12 mouse cellular contexts compared by ENCODE assay signal in the genomic region with DNA sequence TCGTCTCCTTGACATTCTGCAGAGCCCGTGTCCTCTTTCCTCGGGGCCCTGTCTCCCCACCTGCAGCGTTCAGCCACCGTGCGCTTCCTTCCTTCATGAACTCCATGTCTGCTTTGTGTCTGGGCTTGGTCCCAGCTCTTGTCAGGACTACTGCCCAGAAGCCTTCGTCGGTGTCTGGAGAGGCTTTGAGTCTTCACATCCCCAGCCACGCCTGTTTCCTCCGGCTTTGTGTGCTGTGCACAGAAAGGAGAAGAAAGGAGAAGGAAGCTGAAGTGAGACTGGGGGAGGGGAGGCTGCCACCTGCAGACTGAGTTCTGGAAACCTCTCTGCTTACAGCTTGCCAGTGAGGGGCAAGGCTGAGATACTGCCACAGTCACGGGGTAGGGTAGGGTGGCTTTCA.
DNase-seq lines count a peak whose midpoint lies in the region; ATAC-seq and TF ChIP-seq lines count a peak whose summit lies in the region.
"Had no signal": no experiment of that assay in that cellular context is flagged by ENCODE, and none has a peak within 500 bp of the region (broad histone marks: within the 10 kb centered on the region; RNA-seq: fewer than 3 reads in every experiment).

No protein-coding gene starts in this region.

- H3K36me3 ChIP-seq in liver, postnatal 0 days (replicated peaks; ENCODE audit: insufficient read depth, low read length) = no peaks in the 10 kb centered on the region
- no peaks in the 10 kb centered on the region for H3K36me3 ChIP-seq in liver, embryonic 12.5 days
- no peaks in the 10 kb centered on the region for H3K36me3 ChIP-seq in embryonic facial prominence, embryonic 14.5 days (ENCODE audit: control insufficient read depth, insufficient read depth, low read length)
- H3K36me3 ChIP-seq: liver, embryonic 15.5 days had no signal

- H3K4me1 ChIP-seq in liver, postnatal 0 days (ENCODE audit: insufficient read depth) = no peaks in the 10 kb centered on the region
- H3K4me1 ChIP-seq in liver, embryonic 12.5 days = no peaks in the 10 kb centered on the region
- peaks cover 10% of the 10 kb centered on the region for H3K4me1 ChIP-seq in embryonic facial prominence, embryonic 14.5 days (ENCODE audit: control insufficient read depth, insufficient read depth, low read length)
- H3K4me1 ChIP-seq: liver, embryonic 15.5 days had no signal

- intact Hi-C loops in heart, postnatal 36 days (cut with DNase I) = no loop called here

- H3K27ac ChIP-seq in liver, postnatal 0 days (ENCODE audit: low read depth) = no peak overlapping the region
- no peak overlapping the region for H3K27ac ChIP-seq in liver, embryonic 12.5 days
- no peak overlapping the region for H3K27ac ChIP-seq in embryonic facial prominence, embryonic 14.5 days (replicated peaks; ENCODE audit: low read depth, low read length)
- H3K27ac ChIP-seq: liver, embryonic 15.5 days had no signal

- no peaks in the 10 kb centered on the region for H3K27me3 ChIP-seq in liver, postnatal 0 days (ENCODE audit: insufficient read depth, low read length)
- peaks cover 9% of the 10 kb centered on the region; the same call in 1 of the 2 replicates for H3K27me3 ChIP-seq in liver, embryonic 12.5 days (replicated peaks)
- H3K27me3 ChIP-seq in embryonic facial prominence, embryonic 14.5 days (replicated peaks; ENCODE audit: control insufficient read depth, insufficient read depth, low read length) = no peaks in the 10 kb centered on the region
- H3K27me3 ChIP-seq: liver, embryonic 15.5 days had no signal

- ATAC-seq in liver, postnatal 0 days = no peak
- no peak for ATAC-seq in liver, embryonic 12.5 days
- peak; percentile 70; the same call in 1 of the 2 replicates for ATAC-seq in embryonic facial prominence, embryonic 14.5 days (ENCODE audit: low read depth)
- ATAC-seq: hindbrain, embryonic 16.5 days had no signal

- no peak for TF ChIP-seq EP300 in liver, postnatal 0 days (IDR thresholded peaks at IDR 0.05; ENCODE audit: low read depth)

- no peaks in the 10 kb centered on the region for H3K9me3 ChIP-seq in liver, postnatal 0 days (ENCODE audit: low read length)
- no peaks in the 10 kb centered on the region for H3K9me3 ChIP-seq in liver, embryonic 12.5 days (replicated peaks)
- no peaks in the 10 kb centered on the region for H3K9me3 ChIP-seq in embryonic facial prominence, embryonic 14.5 days (ENCODE audit: control insufficient read depth, low read length)
- H3K9me3 ChIP-seq: liver, embryonic 15.5 days had no signal

- H3K4me3 ChIP-seq in liver, postnatal 0 days (ENCODE audit: low read depth, low read length) = no peak overlapping the region
- H3K4me3 ChIP-seq in liver, embryonic 12.5 days = no peak overlapping the region
- H3K4me3 ChIP-seq in embryonic facial prominence, embryonic 14.5 days (ENCODE audit: low read depth, low read length) = no peak overlapping the region
- H3K4me3 ChIP-seq: liver, embryonic 15.5 days had no signal

- peak; percentile 31 for DNase-seq in liver, postnatal 0 days
- peak; percentile 77 for DNase-seq in embryonic facial prominence, embryonic 14.5 days (ENCODE audit: low spot score)
- peak; percentile 36 to 41 for DNase-seq in heart, postnatal 36 days
- peak; percentile 87 for DNase-seq in thymus, postnatal 0 days (ENCODE audit: low spot score)
- DNase-seq in cerebellum, postnatal 36 days = no peak
- DNase-seq in ovary, postnatal 10 days (ENCODE audit: low spot score) = no peak
- DNase-seq in layer of hippocampus, postnatal 25 days (ENCODE audit: extremely low spot score in 1 of 2, low spot score in 1 of 2) = no peak
- DNase-seq: layer of hippocampus, adult 9-11 months; right cerebral cortex, adult 18-20 months had no signal

- H3K4me2 ChIP-seq in liver, postnatal 0 days (ENCODE audit: low read depth, low read length) = no peak overlapping the region
- no peak overlapping the region for H3K4me2 ChIP-seq in liver, embryonic 12.5 days
- H3K4me2 ChIP-seq in embryonic facial prominence, embryonic 14.5 days (ENCODE audit: low read depth, low read length) = no peak overlapping the region
- H3K4me2 ChIP-seq: liver, embryonic 15.5 days had no signal

- WGBS in liver, postnatal 0 days (ENCODE audit: insufficient replicate concordance) = 20% methylated on average over 11 of the region's 11 CpGs
- 21% methylated on average over 11 of the region's 11 CpGs for WGBS in liver, embryonic 12.5 days (ENCODE audit: insufficient replicate concordance)
- 58% methylated on average over 11 of the region's 11 CpGs for WGBS in embryonic facial prominence, embryonic 14.5 days

- H3K9ac ChIP-seq in liver, postnatal 0 days (replicated peaks) = no peak overlapping the region
- no peak overlapping the region for H3K9ac ChIP-seq in liver, embryonic 12.5 days
- H3K9ac ChIP-seq in embryonic facial prominence, embryonic 14.5 days (ENCODE audit: low read depth, low read length) = no peak overlapping the region
- H3K9ac ChIP-seq: liver, embryonic 15.5 days had no signal

- TF ChIP-seq CTCF in liver, postnatal 0 days (IDR thresholded peaks at IDR 0.05; ENCODE audit: low read depth) = no peak

Comparison
In these comparisons a context has a peak if more than half of its experiments do, and no peak if none do; other contexts are left out.
1. DNase-seq: peak in liver, postnatal 0 days (single experiment), embryonic facial prominence, embryonic 14.5 days (single experiment), heart, postnatal 36 days (2 of 2) and thymus, postnatal 0 days (single experiment); none in cerebellum, postnatal 36 days (0 of 2), ovary, postnatal 10 days (single experiment) and layer of hippocampus, postnatal 25 days (0 of 2).